Mouse (Mus musculus) ovary, postnatal 14 days (tissue): Measurements from ENCODE around the gene Aifm1.
A peak's percentile ranks its signal among the peaks of the same experiment; 100 is the strongest.
"Not testable (repeated sequence)": the region's sequence is repeated elsewhere in the genome, so short reads cannot be mapped to it uniquely, and the experiment has no call there.

Experiments used
- DNase-seq: peaks from one replicate; pipeline ENCODE4 v3.0.0; 2022; ENCODE audit warnings: low spot score

Gene Aifm1

DNA sequence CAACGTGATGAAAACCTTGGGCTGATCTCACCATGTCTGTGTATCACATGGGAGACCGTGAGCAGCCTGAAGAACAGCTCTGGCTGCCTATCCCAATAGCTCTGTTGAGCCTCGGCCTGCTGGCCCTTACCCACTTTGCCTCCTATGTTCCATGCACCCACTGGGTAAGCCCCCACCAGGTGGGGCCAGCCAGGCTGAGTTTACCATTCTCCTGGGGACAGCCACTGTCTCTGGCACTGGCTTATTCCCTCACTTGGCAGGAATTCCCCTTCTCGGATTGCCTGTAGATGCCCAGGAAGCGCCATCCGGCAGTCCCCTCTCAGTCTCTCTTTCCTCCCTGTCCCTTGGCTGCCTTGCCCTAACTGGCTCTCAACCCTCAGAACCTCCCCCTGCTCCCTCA, 56.4 kb downstream of the Aifm1 start:
- DNase-seq = no peak

DNA sequence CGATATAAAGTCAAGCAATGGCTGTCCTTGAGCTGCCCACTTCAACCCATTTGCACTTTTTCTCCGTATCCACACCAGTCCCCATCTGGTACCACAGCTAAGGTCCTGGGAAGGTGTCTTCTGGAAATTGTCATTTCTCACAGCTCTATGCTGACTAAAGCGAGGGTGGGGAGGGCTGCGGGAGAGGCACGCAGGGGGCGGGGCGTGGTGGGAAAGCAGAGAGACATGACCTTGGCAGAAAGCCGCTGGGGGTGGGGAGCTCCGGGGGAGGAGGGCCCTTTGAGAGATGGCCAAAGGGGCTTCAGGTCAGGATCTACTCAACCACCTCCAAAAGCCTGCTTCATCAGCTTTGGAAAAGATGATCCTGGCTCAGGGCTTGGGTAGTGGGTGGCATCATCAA, 58.3 kb downstream of the Aifm1 start:
- DNase-seq = no peak

DNA sequence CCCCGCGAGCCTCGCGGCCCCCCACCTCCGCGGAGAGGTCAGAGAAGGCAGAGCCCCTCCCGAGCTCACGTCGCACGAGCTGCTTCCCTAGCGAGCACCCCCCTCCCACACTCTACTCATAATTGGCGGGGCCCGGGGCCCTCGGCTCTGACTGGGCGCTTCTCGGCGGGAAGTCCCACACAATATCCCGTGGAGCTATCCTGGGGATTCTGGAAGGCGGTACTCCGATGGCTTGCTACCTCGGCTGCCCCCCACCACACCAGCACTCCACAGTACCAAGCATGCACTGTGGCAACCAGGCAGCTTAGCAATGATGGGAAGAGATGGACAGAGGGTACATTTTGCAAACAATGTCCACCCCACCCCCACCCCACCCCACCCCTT, 58.9 kb downstream of the Aifm1 start:
- no peak for DNase-seq

DNA sequence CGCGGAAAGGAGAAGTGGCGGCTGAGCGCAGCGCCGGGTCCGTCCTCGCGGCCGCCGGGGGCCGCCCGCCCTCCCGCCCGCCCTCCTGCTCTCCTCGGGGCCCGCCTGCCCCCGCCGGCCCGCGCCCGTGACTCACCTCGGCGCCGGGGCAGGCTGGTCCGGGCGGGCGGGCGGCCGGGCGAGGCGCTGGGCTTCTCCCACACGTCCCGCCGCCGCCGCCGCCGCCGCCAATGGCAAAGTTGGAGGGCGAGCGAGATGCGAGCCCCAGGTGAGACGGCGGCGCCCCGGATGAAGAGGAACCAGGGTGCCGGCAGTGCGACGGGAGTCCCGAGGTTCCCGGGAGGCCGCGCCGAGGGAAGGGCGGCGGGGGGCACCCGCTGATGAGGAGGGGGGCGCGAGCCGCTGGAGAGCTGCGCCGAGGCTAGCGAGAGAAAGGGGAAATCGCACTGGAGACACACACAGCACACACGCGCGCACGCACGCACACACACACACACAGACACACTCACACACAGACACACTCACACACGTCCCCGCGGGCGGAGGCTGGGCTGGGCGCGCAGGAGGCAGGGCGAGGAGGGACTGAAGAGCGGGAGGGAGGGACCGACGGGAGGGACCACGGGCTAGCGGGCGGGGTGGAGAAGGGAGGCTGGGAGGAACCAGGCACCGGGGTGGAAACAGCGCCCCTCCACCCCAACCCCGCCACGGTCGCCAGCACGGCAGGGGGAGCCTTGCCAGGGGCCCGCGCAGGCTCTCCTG, 59.4 kb downstream of the Aifm1 start:
- peak; percentile 45 for DNase-seq

DNA sequence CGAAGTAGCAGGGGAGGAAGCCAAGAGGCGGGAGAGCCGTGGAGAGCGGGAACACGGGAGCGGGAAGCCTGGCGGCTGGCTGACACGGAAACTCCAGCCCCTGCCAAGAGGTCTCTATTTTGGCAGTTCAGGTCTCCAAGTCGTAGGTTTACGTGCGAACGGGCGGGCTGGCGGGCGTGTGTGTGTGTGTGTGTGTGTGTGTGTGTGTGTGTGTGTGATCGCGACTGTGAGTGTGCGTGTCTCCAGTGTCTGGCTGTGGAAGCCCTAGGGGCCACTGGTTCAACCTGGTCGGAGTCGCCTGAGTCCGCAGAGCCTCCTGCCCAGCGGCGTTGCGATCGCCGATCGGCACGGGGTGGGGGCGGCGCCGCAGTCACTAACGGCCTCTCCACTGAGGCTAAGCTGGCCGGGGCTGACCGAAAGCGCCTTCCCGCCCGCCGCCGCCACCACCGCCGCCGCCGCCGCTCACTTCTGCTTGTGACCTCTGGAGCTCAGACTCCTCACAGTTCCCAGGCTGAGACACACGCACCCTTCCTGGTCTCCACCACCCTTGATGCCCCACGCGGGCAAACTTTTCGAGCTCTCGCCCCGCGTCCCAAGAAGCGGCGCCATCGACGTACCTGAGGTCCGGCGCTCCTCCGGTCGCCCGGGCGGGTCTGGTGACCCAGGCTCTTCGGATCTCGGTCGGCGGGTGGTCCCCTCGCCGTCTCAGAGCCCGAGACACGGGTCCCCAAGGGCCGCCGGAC, 60.3 kb downstream of the Aifm1 start:
- DNase-seq = no peak

DNA sequence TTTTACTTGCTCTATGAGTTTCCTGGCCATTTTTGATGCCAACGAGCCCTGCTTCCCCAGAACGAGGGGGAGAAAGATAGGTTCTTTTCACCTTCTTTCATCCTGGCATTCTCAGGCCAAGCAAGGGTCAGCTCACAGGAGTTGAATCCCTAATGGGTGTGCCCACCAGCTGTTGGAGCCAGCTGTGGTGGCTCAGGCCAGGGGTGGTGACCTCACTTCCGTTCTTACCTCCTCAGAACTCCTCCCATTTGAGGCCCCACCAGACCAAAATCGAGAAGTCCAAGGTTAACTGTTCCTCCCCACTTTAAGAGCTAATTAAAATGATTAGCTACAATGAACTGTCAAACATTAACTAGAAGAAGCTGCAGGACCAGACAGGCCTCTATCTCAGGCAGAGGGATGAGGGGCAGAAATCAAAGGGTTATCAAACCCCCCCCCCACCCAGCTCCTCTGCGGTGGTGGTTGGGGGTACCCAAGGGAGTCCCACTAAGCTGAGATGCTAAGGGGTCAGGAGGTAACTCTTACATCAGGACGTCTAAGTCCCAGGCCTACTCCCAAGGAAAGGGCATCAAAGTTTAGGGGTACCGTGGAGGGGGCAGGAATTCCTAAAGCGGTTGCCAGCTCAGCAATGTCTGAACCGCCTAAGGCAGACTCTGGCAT, 61.0 kb downstream of the Aifm1 start:
- no peak for DNase-seq

DNA sequence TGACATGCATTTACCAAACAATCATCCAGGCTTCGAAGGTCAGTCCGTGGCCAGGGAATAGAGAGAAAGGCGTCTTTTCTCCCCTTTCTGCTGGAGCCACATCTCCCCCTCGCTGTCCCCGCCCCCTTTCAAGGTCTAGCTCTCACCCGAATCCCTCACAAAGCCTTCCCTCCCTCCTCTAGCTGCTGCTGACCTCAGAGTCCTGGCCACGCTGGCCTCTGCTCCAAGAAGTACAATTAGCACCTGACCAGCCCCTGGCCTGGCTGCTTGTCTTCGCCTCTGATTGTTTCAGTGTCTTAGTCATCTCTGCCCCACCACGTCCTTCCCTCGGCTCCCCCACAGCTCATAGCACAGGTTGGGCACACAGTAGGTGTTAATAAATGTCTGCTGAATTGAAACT, 63.7 kb downstream of the Aifm1 start:
- DNase-seq = no peak

DNA sequence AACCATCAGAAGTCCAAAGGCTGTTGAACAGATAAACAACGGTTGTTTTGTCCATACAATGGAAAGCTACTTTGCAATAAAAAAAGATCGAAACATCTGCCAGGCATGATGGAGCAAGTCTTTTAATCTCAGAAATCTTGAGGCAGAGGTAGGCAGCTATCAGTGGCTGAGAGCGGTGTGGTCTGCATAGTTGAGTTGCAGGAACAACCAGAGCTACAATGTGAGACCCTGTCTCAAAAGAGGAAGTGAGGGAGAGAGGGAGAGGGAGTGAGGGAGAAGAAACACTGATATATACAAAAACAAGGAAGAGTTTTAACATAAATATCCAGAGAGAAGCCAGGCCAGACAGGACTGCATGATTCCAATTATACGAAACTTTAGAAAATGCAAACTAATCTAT, 68.7 kb downstream of the Aifm1 start:
- no peak for DNase-seq

DNA sequence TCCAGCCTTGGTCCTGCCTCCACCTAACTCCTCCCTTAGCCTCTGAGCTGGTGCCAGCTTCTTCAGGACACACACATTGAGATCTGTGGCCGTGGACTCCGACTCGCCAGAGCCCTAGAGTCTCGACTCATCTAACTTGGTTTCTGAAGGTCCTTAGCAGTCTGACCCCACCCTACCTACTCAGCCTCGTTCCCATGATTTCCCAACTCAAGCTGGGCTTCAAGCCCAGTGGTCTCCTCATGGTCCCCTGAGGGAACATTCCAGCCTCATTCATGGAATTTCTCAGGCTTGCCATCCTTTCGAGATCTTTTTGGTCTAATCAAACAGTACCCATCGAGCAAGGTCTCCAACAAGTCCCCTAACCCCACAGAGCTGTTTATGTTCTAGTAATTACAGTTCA, 71.4 kb downstream of the Aifm1 start:
- no peak for DNase-seq

DNA sequence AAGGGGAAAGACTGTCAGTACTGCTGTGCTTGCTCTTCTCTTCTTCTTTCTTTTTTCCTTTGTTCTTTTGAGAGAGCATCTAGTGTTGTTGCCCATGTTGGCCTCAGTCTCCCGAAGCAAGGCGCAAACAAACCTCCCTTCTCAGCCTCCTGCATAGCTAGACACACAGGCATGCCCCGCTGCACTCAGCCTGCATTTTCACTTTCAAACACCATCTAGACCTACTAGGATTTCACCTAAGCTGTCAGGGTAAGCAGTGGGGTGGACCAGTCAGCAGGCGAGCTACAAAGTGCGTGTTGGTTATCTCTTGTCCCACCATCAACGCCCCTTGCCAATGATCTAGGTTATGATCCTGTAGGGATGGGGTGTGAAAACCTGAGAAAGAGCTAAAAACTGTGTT, 71.8 kb downstream of the Aifm1 start:
- no peak for DNase-seq

DNA sequence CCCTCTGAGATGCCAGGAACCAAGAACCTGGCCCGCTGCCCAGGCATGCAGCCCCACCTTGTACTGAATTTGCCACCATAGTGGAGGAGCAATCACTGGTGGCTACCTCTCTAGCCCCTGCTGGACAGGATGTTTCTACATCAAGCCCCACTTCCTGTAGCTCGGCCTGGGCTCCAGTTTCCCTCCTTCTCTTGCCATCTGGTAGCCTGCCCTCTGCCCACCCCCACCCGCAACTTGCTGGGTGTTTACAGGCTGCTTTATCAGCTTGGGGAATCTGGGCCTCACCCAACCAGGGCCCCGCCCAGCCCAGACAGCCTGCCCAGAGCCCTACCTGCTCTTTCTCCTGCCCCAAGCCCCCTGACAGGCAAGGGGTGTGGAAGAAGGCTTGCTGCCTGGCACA, 74.3 kb downstream of the Aifm1 start:
- no peak for DNase-seq

DNA sequence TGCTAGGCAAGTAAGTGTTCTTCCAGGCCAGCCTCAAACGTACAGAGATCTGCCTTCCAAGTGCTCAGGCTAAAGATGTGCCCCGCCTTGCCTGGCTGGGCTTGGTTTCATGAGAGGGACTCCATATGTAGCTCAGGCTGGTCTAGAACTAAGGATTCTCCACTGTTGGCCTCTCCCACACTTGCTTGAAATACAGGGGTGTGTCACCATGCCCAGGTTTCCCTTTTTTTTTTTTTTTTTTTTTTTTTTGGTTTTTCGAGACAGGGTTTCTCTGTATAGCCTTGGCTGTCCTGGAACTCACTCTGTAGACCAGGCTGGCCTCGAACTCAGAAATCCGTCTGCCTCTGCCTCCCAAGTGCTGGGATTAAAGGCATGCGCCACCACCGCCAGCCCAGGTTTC, 77.3 kb downstream of the Aifm1 start:
- DNase-seq = not testable (repeated sequence)

DNA sequence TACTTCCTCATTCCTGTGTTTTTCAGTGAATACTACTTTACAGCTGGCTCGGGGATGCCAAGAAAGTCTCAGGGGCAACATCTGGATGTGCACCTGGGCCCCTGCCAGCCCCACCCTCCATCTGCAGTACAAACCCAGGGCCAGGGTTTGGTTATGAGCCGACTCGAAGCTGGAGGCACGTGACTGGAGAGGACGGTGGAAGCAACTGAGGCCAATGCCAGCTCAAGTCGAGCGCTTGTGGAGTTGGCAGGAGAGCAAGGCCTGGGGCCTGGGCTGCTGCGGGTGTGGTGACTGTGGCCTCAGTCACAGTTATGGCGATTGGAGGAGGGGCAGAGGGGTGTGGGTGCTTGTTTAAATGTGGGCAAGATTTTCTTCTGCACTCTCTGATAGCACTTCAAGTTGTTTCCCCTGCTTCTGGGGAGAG, 77.9 kb downstream of the Aifm1 start:
- DNase-seq = no peak

DNA sequence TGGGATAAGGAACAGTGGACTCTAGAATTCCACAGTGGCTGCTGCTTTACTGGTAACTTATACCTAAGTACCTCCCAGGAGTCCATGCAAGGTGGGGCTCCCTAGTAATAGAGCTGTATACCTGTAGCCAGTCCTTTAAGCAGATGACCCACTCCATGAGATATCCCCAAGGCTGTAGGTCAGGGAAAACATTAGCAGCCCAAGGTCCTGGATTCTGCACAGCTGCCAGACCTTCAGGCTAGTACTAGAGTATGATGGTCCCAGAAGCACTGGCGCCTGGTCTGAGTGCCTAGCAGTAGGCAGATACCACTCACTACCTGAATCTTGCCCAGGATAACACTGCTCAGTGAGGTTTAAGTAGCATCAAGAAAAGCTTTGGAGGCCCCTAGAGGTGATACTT, 79.1 kb downstream of the Aifm1 start:
- DNase-seq = no peak

DNA sequence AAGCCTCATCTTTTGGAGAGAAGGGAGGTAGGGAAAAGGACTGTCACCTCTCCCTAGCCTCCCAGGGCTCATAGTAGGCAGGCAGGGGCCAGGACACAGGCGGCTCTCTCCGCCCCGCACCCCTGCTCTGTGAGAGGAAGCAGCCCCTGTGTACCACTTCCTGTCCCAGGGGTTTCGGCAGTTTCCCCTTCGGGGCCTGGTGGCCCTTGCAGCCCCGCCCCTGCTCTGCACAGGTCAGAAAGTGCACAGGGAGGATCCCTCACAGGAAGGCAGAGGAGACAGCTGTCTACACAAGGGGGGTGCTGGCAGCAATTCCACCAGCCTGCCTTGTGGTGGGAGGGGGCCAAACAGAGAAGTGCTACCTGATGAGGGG, 79.8 kb downstream of the Aifm1 start:
- DNase-seq = no peak

DNA sequence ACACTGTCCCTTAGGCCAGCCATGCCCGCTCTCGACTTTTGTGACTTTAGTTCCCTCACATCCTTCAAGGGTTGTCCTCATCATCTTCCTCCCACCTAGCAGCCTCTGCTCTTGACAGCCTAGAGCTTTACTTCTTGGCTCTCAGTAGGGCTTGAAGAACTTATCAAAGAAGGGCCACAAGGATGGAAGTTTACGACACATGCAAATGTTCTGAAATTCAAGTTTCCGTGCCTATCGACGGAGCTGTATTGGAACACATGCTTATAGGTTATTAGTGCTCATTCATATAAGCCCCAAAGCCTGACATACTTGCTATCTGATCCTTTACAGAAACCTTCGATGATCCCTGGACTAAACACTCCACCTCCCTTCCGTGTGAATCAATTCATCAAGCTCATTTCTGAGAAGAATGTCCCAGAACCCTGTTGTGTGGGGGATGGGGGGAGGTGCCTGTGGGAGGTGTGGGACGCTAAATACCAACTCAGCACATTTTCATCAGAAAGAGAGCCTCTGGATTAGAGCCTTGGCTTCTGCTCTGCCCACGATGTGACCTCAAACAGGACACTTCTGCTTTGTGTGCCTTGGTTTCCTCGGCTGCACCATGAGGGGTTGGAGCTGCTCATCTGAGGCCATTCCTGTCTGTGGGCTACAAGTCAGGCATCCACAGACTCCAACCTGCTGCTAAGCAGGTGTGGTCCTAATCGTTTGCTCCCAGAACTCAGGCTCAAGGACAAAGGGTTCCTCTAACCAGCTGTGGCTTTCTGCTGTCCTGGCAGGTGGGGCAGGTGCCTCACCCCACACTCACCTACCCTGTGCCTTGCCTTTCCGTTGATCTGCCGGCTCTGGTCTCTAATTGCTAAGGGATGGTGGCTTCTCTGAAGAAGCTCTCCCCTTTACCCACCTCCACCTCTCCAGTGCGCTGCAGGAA, 80.5 kb downstream of the Aifm1 start:
- DNase-seq = no peak

DNA sequence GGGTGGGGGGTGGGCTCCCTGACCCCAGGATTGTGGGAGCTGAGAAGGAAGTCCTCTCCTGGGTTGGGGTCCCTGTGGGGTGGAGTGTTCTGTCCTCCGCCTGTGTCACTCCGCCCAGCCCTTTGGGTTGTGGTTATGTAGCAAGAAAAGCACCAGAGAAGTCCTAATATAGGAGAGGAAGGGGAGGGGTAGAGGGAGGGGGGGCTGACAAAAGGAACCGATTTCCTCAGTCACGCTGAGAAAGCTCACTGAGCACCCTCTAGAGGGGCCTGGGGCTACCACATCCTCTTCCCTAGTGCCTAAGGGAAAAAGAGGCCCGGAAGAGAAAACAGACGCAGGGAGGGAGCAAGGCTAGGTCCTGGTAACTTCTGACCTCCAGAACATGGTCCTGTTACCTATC, 83.8 kb downstream of the Aifm1 start:
- DNase-seq = no peak

DNA sequence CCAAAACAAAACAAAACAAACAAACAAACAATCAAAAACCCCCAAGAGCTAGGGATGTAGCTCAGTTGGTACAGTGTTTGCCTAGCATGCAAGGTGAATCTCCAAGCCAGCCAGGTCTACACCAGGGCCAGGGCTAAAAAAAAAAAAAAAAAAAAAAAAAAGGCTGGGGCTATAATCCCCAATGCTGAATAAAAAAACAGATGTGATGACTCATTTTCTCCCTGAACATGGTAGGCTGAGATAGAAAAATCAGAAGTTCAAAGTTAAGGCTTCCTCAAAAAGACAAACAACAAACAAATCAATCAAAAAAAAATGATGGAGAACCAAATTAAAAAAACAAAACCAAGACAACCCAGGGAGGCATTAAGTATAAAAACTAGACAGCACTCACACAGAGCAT, 84.3 kb downstream of the Aifm1 start:
- DNase-seq = no peak

DNA sequence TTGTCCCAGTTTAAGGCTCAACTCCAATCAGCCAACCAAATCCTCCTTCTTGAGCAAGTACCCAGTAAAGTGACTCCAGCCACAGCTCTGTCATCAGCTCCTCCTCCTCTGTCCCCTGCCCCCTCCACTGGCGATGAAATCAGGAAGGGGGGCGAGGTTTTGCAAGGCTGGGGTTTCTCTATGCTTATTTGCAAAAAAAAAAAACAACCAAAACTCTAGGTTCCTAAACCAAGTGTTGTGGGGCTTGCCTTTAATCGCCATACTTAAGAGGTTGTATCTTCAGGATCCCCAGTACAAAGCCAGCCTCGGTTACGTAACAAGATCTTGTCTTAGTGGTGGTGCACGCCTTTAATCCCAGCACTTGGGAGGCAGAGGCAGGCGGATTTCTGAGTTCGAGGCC, 84.7 kb downstream of the Aifm1 start:
- DNase-seq = no peak

DNA sequence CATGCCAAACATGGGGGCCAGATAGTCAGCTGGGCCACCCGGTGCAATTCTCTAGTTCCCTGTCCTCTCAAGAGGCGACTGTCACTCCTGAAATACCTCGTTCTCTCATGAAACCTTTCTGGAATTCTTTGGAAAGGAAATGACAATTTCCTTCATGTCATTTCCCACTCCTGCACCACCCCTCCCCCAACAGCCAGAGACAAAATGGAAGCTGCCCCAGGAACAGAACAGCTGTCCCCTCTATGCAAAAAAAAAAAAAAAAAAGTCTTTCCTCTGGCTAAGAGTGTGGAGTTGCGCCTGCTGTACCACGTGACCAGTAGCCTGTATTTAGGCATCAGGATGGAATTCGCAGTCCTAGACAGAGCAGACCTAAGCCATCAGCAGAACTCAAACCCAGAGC, 85.1 kb downstream of the Aifm1 start:
- DNase-seq = no peak

DNA sequence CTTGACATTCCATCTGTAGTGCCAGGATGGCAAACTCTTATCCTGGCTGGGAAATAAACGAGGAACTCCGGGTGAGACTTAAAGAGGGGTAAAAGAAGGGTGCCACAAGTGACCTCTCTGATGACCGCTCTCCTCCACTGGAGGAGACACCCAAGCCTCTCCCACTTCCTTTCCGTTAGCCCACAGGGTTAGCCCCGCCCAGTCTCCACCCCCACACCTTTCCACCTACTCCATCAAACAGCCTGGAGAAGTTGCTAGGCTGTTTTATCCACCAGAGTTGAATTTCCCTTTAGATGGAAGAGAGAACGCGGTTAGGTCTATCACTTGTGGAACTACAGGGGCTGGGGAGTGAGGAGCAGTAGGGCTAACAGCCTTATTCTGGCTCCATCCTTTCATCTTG, 88.1 kb downstream of the Aifm1 start:
- no peak for DNase-seq
